Mouse (Mus musculus) forebrain, embryonic 11.5 days (tissue): ENCODE measurements around the gene Gne. TPM values are rescaled to one million over a fixed set of nuclear protein-coding genes. Genes with fewer than 3 reads are reported as not detected.

Source experiments
- ATAC-seq: fragments of 200-750 bp; cut with Nextera tagmentation; replicated peaks from 2 replicates; pipeline ENCODE4 v1.8.0; 2017; ENCODE audit warnings: moderate TSS enrichment; ENCODE audit not compliant: low FRiP score
- DNase-seq: peaks from one replicate; pipeline ENCODE4 v3.0.0-alpha.2; 2017; ENCODE audit warnings: low spot score
- H3K27ac ChIP-seq: fragments of 300-500 bp; sonication (generic); 2 replicates; pipeline ENCODE4 v1.5.1; 2014; ENCODE audit warnings: low read depth, low read length
- H3K27me3 ChIP-seq: fragments of 300-500 bp; sonication (generic); 2 replicates; pipeline ENCODE4 v1.6.1; 2014; ENCODE audit warnings: mild to moderate bottlenecking, low read length, mixed read lengths; ENCODE audit not compliant: control insufficient read depth, insufficient read depth
- H3K36me3 ChIP-seq: fragments of 300-500 bp; sonication (generic); 2 replicates; pipeline ENCODE4 v1.6.1; 2014; ENCODE audit warnings: mild to moderate bottlenecking, low read length, moderate library complexity, mixed read lengths; ENCODE audit not compliant: control insufficient read depth, insufficient read depth
- H3K4me1 ChIP-seq: fragments of 300-500 bp; sonication (generic); replicated peaks from 2 replicates; pipeline ENCODE4 v1.6.1; 2014; ENCODE audit warnings: low read length, mixed read lengths; ENCODE audit not compliant: control insufficient read depth, insufficient read depth
- H3K4me2 ChIP-seq: fragments of 300-500 bp; sonication (generic); 2 replicates; pipeline ENCODE4 v1.6.1; 2014; ENCODE audit warnings: low read depth, mild to moderate bottlenecking, low read length, moderate library complexity, mixed read lengths; ENCODE audit not compliant: severe bottlenecking
- H3K4me3 ChIP-seq: fragments of 300-500 bp; sonication (generic); 2 replicates; pipeline ENCODE4 v1.5.1; 2014; ENCODE audit warnings: low read depth, low read length
- H3K9ac ChIP-seq: fragments of 300-500 bp; sonication (generic); 2 replicates; pipeline ENCODE4 v1.6.1; 2014; ENCODE audit warnings: low read length
- H3K9me3 ChIP-seq: fragments of 300-500 bp; sonication (generic); 2 replicates; pipeline ENCODE4 v1.6.1; 2016; ENCODE audit warnings: low read length, mixed read lengths; ENCODE audit not compliant: control insufficient read depth
- WGBS: fragments of 180-500 bp; shearing (Covaris S2); extraction: QIAGEN DNeasy Blood & Tissue Kit; methylation state at CpG from one replicate; pipeline ENCODE4 v1.1.7; 2014; 5-methylcytosine and 5-hydroxymethylcytosine counted together
- polyA plus RNA-seq: library from polyadenylated mRNA; unstranded; fragments of >200 nt; fragmentation: Nextera tagmentation; extraction: Ambion mirVana; gene quantifications from 2 replicates; pipeline ENCODE4 v1.2.1, GENCODE M21; 2014

Gene Gne
- polyA plus RNA-seq, 1 experiment from 2014 or later = 18.8 TPM

DNA sequence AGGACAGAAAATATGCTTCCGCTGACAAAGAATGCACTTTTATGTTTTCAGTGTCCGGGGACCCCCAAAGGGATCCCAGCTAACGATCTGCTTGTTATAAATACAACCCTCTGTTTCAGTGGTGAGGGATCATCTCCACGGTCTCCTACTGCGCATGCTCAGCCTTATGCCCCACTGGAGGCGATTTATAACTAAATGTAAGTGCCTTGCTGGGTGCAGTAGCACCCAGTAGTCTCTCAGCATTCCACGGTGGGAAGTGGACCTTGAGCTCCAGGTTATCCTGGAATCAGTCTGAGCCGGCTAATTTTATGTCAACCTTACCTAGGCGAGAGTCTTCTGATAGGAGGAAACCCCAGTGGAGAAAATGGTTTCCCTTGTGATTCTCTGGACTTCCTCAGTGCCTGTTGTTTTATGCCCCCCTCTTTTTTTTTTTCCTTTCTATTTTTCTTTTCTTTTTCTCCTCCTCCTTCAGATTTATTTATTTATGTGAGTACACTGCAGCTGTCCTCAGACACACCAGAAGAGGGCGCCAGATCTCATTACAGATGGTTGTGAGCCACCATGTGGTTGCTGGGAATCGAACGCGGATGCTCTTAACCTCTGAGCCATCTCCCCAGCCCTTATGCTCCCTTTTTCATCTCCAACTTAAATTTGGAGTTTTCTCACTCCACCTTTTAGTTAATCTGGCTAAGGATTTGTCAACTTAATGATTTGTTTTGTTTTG, 787 bp upstream of the Gne start:
- no peaks in the 10 kb centered on the region for H3K36me3 ChIP-seq
- ATAC-seq (no peak), DNase-seq (no peak)
- H3K27ac ChIP-seq = no peak overlapping the region
- H3K9ac ChIP-seq = no peak overlapping the region
- no peaks in the 10 kb centered on the region for H3K27me3 ChIP-seq
- no peak overlapping the region for H3K4me2 ChIP-seq
- WGBS = 82% methylated on average over 13 of the region's 13 CpGs
- no peaks in the 10 kb centered on the region for H3K4me1 ChIP-seq
- H3K9me3 ChIP-seq = no peaks in the 10 kb centered on the region
- H3K4me3 ChIP-seq = no peak overlapping the region

DNA sequence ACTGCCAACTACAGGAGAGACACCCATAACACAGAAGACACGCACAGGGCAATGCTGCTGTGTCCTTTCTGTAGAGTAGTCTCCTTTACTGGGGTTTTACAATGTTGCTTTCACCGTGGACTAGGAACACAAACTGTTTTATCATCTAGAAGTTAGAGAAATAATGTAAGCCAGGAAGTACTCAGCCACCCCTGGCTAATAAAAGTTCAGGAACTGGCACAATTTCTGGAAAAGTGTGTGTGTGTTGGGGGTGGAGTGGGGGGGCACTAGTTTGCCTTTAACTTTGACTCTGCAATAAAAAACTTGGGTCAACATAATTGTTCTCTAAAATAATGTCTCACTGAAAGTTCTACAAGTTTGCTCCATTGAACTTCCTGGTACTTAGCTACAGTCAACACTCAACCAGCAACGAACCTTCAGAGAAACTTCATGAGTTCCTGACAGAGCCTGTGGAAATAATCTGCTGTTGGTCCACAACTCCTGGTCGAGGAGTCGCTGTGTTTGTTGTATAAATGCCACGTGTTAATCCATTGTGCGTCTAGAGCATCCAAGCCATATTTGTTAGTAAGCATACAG, 5.5 kb downstream of the Gne start:
- Histone ChIP-seq H3K9ac (no peak overlapping the region), H3K4me3 (no peak overlapping the region), H3K27me3 (no peaks in the 10 kb centered on the region), H3K27ac (no peak overlapping the region), H3K36me3 (no peaks in the 10 kb centered on the region), H3K4me2 (no peak overlapping the region), H3K4me1 (no peaks in the 10 kb centered on the region), H3K9me3 (no peaks in the 10 kb centered on the region)
- 86% methylated on average over 7 of the region's 7 CpGs for WGBS
- ATAC-seq (no peak), DNase-seq (no peak)

DNA sequence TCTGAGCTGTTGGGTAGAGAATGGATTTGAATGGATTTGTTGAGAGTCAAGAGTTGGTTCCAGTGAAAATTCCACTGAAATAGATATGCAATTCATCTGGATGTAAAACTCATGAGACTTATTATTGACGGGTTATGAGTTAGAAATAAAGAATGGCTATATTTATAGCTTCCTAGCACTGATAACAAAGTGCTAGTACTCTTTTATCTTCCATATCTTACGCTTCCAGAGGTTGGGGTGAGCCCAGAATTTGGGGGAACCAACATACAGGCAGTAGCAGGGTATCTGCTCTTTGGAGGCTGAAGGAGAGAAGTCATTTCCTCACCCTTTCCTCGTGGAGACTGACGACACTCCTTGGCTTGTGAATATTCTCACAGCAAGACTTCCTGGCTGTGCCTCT, 9.6 kb downstream of the Gne start:
- WGBS = 74% methylated on average over 4 of the region's 4 CpGs
- Histone ChIP-seq H3K4me1 (peaks cover 6% of the 10 kb centered on the region; the same call in 1 of the 2 replicates), H3K4me2 (no peak overlapping the region), H3K9me3 (no peaks in the 10 kb centered on the region), H3K4me3 (no peak overlapping the region), H3K36me3 (no peaks in the 10 kb centered on the region), H3K27ac (no peak overlapping the region), H3K9ac (no peak overlapping the region), H3K27me3 (no peaks in the 10 kb centered on the region)
- ATAC-seq (no peak), DNase-seq (no peak)

DNA sequence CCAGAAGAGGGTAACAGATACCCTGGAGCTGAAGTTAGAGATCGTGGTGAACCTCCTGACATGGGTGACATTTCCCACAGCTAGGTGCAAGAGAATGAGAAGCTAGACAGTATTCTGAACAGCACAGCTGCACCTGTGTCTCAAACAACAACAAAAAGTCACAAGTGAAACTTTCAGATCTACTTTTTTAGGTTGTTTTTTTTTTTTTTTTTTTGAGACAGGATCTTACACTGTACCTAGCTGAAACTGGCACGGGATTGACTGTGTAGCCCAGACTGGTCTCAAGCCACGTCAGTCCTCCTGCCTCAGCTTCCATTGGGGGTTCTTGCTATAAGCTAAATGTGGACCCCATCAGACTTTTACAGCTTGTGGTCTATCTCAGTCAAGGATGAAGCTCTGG, 10.2 kb downstream of the Gne start:
- no peaks in the 10 kb centered on the region for H3K27me3 ChIP-seq
- ATAC-seq = no peak
- H3K36me3 ChIP-seq = no peaks in the 10 kb centered on the region
- peaks cover 6% of the 10 kb centered on the region; the same call in 1 of the 2 replicates for H3K4me1 ChIP-seq
- no peak overlapping the region for H3K4me2 ChIP-seq
- H3K9ac ChIP-seq = no peak overlapping the region
- no peaks in the 10 kb centered on the region for H3K9me3 ChIP-seq
- no peak overlapping the region for H3K4me3 ChIP-seq
- H3K27ac ChIP-seq = no peak overlapping the region
- no peak for DNase-seq
- 86% methylated on average over 3 of the region's 3 CpGs for WGBS

DNA sequence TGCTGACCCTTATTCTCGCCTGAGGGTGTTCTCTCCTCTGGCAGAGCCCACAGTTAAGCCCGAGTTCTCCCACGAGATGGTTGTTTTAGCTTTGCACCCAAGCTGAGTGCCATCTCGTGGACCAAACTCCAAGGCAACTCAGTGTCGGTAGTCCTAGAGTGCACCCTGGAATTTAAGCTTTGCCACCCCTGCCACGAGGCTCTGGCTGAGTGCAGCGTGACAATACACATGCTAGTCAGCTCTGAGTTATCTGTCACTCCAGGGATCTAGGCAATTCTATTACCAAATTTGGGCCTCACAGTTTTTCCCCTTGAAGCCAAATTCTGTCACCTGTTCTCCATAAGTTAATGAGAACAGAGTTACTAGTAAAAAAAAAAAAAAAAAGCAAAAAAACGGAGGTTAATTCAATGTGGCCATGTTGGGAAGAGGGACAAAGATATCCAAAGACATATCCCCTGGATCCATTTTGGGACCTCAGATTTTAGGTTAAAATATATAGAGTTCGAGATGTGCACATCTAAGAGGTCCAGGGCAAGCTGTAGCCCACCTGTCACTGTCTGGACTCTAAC, 11.0 kb downstream of the Gne start:
- Histone ChIP-seq H3K27ac (no peak overlapping the region), H3K4me3 (peak overlapping the region; percentile 86), H3K4me1 (peaks cover 9% of the 10 kb centered on the region; the same call in 1 of the 2 replicates), H3K4me2 (peak overlapping the region; percentile 88), H3K27me3 (no peaks in the 10 kb centered on the region), H3K36me3 (no peaks in the 10 kb centered on the region), H3K9ac (peak overlapping the region; percentile 84), H3K9me3 (no peaks in the 10 kb centered on the region)
- 9% methylated on average over 9 of the region's 9 CpGs for WGBS
- no peak for DNase-seq
- peak; percentile 42; the same call in 1 of the 2 replicates for ATAC-seq

DNA sequence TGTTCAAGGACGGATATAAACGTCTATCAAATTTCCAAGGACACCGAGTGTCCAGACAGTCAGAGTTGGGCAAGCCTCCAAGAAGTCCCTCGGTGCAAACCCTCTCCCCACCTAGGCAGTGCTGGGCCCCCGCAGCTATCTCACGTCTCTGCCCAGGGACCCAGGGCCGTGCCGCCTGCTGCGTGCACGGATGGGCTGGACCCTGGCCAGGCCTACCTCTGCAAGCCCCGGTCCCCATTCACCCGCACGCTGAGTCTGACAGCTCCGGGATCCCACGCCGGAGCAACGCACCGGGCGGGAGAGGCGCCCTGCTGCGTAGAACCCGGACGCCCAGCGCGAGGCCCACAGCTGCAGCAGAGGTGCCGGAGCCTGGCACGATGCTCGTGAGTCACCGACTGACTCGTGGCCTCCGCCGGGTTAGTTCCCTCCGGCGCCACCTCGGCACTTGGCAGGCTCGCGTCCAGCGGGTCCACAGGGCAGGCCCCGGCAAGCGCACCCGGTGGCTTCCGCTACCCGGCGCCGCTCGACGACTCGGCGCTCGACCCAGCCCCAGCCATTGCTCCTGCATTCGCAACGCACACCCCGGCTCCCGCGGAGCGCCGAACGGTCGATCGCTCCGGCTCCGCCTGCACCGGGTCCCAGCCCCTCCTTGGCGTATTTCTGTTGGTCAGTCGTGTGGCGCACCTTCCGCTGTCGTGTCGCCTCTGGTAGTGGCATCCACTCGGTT, 11.7 kb downstream of the Gne start:
- Histone ChIP-seq H3K4me1 (peaks cover 9% of the 10 kb centered on the region; the same call in 1 of the 2 replicates), H3K27ac (no peak overlapping the region), H3K9ac (peak overlapping the region; percentile 84), H3K36me3 (no peaks in the 10 kb centered on the region), H3K27me3 (no peaks in the 10 kb centered on the region), H3K4me3 (peak overlapping the region; percentile 86), H3K4me2 (peak overlapping the region; percentile 88), H3K9me3 (no peaks in the 10 kb centered on the region)
- ATAC-seq (peak; percentile 95), DNase-seq (peak; percentile 96)
- WGBS = under 1% methylated on average over 70 of the region's 70 CpGs

DNA sequence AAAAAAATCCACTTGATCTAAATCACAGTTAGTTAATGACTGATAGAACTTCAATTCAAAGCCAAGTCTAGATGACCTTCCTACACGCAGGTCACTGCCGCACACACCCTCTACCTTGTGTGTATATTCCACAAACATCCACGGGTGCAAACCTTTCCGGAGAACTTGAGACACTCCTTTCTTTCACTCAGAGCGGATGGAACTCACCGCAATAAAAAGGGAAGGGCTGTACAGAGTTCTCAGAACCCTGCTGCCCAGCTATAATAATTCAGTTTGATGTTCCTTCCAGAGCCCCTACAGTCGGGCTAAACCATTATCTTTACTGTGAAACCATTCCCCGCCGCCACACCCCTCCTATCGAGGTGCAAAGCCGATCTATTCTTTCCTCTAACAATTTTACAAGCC, 12.2 kb downstream of the Gne start:
- ATAC-seq = no peak
- no peak for DNase-seq
- Histone ChIP-seq H3K9me3 (no peaks in the 10 kb centered on the region), H3K27ac (no peak overlapping the region), H3K4me2 (peak overlapping the region; percentile 88), H3K27me3 (no peaks in the 10 kb centered on the region), H3K9ac (peak overlapping the region; percentile 84), H3K4me1 (peaks cover 9% of the 10 kb centered on the region; the same call in 1 of the 2 replicates), H3K4me3 (peak overlapping the region; percentile 86), H3K36me3 (no peaks in the 10 kb centered on the region)
- WGBS = 20% methylated on average over 11 of the region's 11 CpGs

DNA sequence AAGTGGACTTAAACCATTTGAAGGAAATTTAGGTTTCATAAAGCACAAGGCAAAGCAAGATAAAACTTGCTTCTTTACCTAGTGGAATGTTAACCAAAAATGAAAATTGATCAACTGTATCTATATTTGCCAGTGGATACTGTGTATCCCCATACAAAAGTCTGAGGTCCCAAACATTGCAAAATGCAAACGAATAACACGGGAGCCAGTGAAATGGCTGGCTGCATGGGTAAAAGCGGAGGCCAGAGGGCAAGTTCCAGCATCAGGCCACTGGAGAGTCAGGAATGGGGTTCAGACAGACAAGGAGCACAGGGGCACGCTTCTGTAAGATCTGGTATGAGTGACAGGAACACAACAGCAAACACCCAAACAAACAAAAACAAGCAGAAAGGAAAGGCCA, 13.3 kb downstream of the Gne start:
- DNase-seq (no peak), ATAC-seq (no peak)
- Histone ChIP-seq H3K9ac (no peak overlapping the region), H3K4me1 (peaks cover 9% of the 10 kb centered on the region; the same call in 1 of the 2 replicates), H3K4me2 (no peak overlapping the region), H3K27ac (no peak overlapping the region), H3K36me3 (no peaks in the 10 kb centered on the region), H3K9me3 (no peaks in the 10 kb centered on the region), H3K4me3 (no peak overlapping the region), H3K27me3 (no peaks in the 10 kb centered on the region)
- 81% methylated on average over 4 of the region's 4 CpGs for WGBS
